ENCODE assay signal across 8 mouse cellular contexts in the genomic region with DNA sequence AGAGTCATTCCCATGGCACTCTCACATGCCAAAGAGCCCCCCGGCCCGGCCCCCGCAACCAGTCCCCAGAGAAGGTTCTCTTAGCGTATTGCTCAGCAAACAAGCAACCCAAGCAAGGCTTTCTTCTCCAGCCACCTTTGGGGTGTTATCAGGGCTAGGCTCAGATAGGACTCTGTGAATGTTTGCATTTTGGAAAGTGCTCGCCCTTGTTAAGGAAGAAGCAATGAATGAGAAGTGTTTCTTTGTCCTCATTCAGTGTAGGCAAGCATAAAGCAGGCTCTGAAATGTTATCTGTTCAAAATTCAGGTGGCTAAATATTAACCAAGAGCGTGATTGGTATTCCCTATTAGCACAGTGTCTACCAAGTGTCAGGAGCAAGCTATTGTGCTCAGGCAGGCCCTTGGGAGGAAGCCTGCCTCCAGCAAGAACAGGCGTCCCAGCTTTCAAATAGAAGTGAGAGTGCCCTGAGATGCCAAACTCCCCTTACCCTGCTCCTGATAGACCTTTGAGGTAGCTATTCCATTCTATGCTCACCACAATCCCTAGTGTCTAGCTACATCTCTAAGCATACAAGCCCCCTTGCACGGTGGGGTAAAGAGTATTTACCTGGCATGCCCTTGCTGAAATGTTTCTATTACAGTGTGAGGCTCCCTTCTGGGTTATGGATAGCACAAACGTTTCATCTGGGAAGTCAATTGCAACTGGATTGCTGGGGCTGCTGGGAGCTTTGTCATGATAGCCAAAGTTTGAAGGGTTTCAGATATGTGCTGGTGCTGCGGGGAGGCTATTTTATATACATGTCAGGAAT.
DNase-seq lines count a peak whose midpoint lies in the region; ATAC-seq and TF ChIP-seq lines count a peak whose summit lies in the region.

No protein-coding gene starts in this region.

- no peak for ATAC-seq in forebrain, embryonic 13.5 days
- ATAC-seq in limb, embryonic 12.5 days (ENCODE audit: insufficient number of reproducible peaks, insufficient read depth, low FRiP score, low TSS enrichment, low read depth): no peak
- ATAC-seq in inflammation-experienced regulatory T-cells, adult 6 months: no peak

- H3K9ac ChIP-seq in forebrain, embryonic 13.5 days: no peak overlapping the region
- H3K9ac ChIP-seq in MEL (ENCODE audit: control insufficient read depth, low read depth, low read length, poor library complexity, severe bottlenecking): no peak overlapping the region
- H3K9ac ChIP-seq in limb, embryonic 12.5 days (replicated peaks): no peak overlapping the region

- no peak overlapping the region for H3K4me3 ChIP-seq in forebrain, embryonic 10.5 days
- no peak overlapping the region for H3K4me3 ChIP-seq in forebrain, embryonic 13.5 days
- no peak overlapping the region for H3K4me3 ChIP-seq in kidney, adult 2 months (ENCODE audit: insufficient read depth, low read depth, low read length)
- H3K4me3 ChIP-seq in MEL (ENCODE audit: control insufficient read depth in 1 of 2, insufficient read depth in 1 of 2, low read depth in 2 of 2, low read length in 2 of 2): no peak overlapping the region
- H3K4me3 ChIP-seq in limb, embryonic 12.5 days (replicated peaks): no peak overlapping the region

- H3K27ac ChIP-seq in forebrain, embryonic 10.5 days: peak overlapping the region; percentile 68
- H3K27ac ChIP-seq in forebrain, embryonic 13.5 days: no peak overlapping the region
- H3K27ac ChIP-seq in kidney, adult 2 months (ENCODE audit: insufficient read depth, low read depth, low read length): peak overlapping the region; percentile 74; the same call in 1 of the 2 replicates
- H3K27ac ChIP-seq in MEL (ENCODE audit: control insufficient read depth, low read depth, low read length): no peak overlapping the region
- peak overlapping the region; percentile 86; the same call in 1 of the 2 replicates for H3K27ac ChIP-seq in limb, embryonic 12.5 days

- TF ChIP-seq EP300 in MEL (IDR thresholded peaks at IDR 0.05; ENCODE audit: low read depth in 1 of 2, low read length in 2 of 2): no peak

- H3K4me2 ChIP-seq in forebrain, embryonic 13.5 days: no peak overlapping the region
- H3K4me2 ChIP-seq in limb, embryonic 12.5 days: no peak overlapping the region

- TF ChIP-seq CTCF in kidney, adult 2 months (conservative IDR thresholded peaks at IDR 0.05; ENCODE audit: insufficient read depth, insufficient read length, low read depth, low read length): no peak
- TF ChIP-seq CTCF in MEL (IDR thresholded peaks at IDR 0.05 in 2 of 3, conservative IDR thresholded peaks at IDR 0.05 in 1 of 3; ENCODE audit: control insufficient read depth in 1 of 3, insufficient read depth in 1 of 3, low read depth in 2 of 3, low read length in 3 of 3, poor library complexity in 1 of 3, severe bottlenecking in 1 of 3): no peak

- TF ChIP-seq POLR2A in kidney, adult 2 months (IDR thresholded peaks at IDR 0.05; ENCODE audit: low read depth, low read length): no peak
- TF ChIP-seq POLR2A in MEL (IDR thresholded peaks at IDR 0.05; ENCODE audit: control insufficient read depth in 1 of 2, insufficient read depth in 1 of 2, low read depth in 1 of 2, low read length in 2 of 2, poor library complexity in 1 of 2): no peak

- no peaks in the 10 kb centered on the region for H3K9me3 ChIP-seq in forebrain, embryonic 10.5 days
- no peaks in the 10 kb centered on the region for H3K9me3 ChIP-seq in forebrain, embryonic 13.5 days (replicated peaks)
- no peaks in the 10 kb centered on the region for H3K9me3 ChIP-seq in MEL (replicated peaks; ENCODE audit: insufficient read depth, low read length)
- H3K9me3 ChIP-seq in limb, embryonic 12.5 days: no peaks in the 10 kb centered on the region

- no peaks in the 10 kb centered on the region; the same call in 1 of the 2 replicates for H3K79me2 ChIP-seq in MEL (ENCODE audit: control insufficient read depth, insufficient read depth, low read length, poor library complexity)

- H3K4me1 ChIP-seq in forebrain, embryonic 10.5 days: peaks cover 18% of the 10 kb centered on the region
- peaks cover 28% of the 10 kb centered on the region for H3K4me1 ChIP-seq in forebrain, embryonic 13.5 days
- peaks cover 29% of the 10 kb centered on the region for H3K4me1 ChIP-seq in kidney, adult 2 months (ENCODE audit: control insufficient read depth, insufficient read depth, low read length)
- H3K4me1 ChIP-seq in MEL (ENCODE audit: control insufficient read depth in 1 of 2, insufficient read depth in 2 of 2, low read length in 2 of 2): peaks cover 23 to 58% of the 10 kb centered on the region in 2 experiments
- H3K4me1 ChIP-seq in limb, embryonic 12.5 days (replicated peaks): peaks cover 26% of the 10 kb centered on the region

- no peak for DNase-seq in forebrain, embryonic 10.5 days (ENCODE audit: extremely low spot score, low spot score)
- peak; percentile 34 for DNase-seq in kidney, adult 2 months
- DNase-seq in kidney, postnatal 4 days: no peak
- DNase-seq in MEL (ENCODE audit: low read depth, low spot score): peak; percentile 14
- no peak for DNase-seq in adrenal gland, postnatal 14 days

- 83% methylated on average over 10 of the region's 10 CpGs for WGBS in forebrain, embryonic 10.5 days
- WGBS in forebrain, embryonic 13.5 days: 79% methylated on average over 10 of the region's 10 CpGs
- 68% methylated on average over 10 of the region's 10 CpGs for WGBS in kidney, adult 2 months
- 77% methylated on average over 10 of the region's 10 CpGs for WGBS in limb, embryonic 12.5 days

- no peaks in the 10 kb centered on the region for H3K27me3 ChIP-seq in forebrain, embryonic 10.5 days (ENCODE audit: poor library complexity, severe bottlenecking)
- H3K27me3 ChIP-seq in forebrain, embryonic 13.5 days: no peaks in the 10 kb centered on the region
- H3K27me3 ChIP-seq in kidney, adult 2 months (replicated peaks; ENCODE audit: control insufficient read depth, insufficient read depth, low read length): no peaks in the 10 kb centered on the region
- H3K27me3 ChIP-seq in MEL (ENCODE audit: control insufficient read depth in 1 of 2, insufficient read depth in 2 of 2, low read length in 2 of 2): no peaks in the 10 kb centered on the region
- H3K27me3 ChIP-seq in limb, embryonic 12.5 days: no peaks in the 10 kb centered on the region

- no peaks in the 10 kb centered on the region for H3K36me3 ChIP-seq in forebrain, embryonic 10.5 days (replicated peaks)
- no peaks in the 10 kb centered on the region for H3K36me3 ChIP-seq in forebrain, embryonic 13.5 days (ENCODE audit: poor library complexity, severe bottlenecking)
- no peaks in the 10 kb centered on the region for H3K36me3 ChIP-seq in kidney, adult 2 months (ENCODE audit: control insufficient read depth, insufficient read depth, low read length)
- peaks cover 0 to 48% of the 10 kb centered on the region in 2 experiments; a peak in 2 of 4 replicates for H3K36me3 ChIP-seq in MEL (ENCODE audit: control insufficient read depth in 1 of 2, insufficient read depth in 2 of 2, low read length in 2 of 2)
- H3K36me3 ChIP-seq in limb, embryonic 12.5 days: no peaks in the 10 kb centered on the region

- no peak for TF ChIP-seq RAD21 in MEL (IDR thresholded peaks at IDR 0.05; ENCODE audit: low read depth, low read length)

TF ChIP-seq in MEL, 35 proteins besides CTCF, POLR2A, EP300 and RAD21:
- TF ChIP-seq TAL1 (IDR thresholded peaks at IDR 0.05; ENCODE audit: low read length) (no peak), TCF12 (IDR thresholded peaks at IDR 0.05; ENCODE audit: low read depth, low read length) (no peak), CHD2 (IDR thresholded peaks at IDR 0.05; ENCODE audit: low read length) (no peak), BHLHE40 (IDR thresholded peaks at IDR 0.05; ENCODE audit: borderline replicate concordance, low read depth, low read length) (no peak), MAFK (IDR thresholded peaks at IDR 0.05; ENCODE audit: borderline replicate concordance, low read depth, low read length) (no peak)

Comparison
In these comparisons a context has a peak if more than half of its experiments do, and no peak if none do; other contexts are left out.
1. DNase-seq: peak in kidney, adult 2 months (single experiment) and MEL (single experiment); none in forebrain, embryonic 10.5 days (single experiment), kidney, postnatal 4 days (0 of 2) and adrenal gland, postnatal 14 days (single experiment).
2. H3K27ac ChIP-seq: peak in forebrain, embryonic 10.5 days (single experiment), kidney, adult 2 months (single experiment) and limb, embryonic 12.5 days (single experiment); none in forebrain, embryonic 13.5 days (single experiment) and MEL (single experiment).